Mouse (Mus musculus): ENCODE measurements around the gene Plekho1. TPM values are rescaled to one million over a fixed set of nuclear protein-coding genes. Genes with fewer than 3 reads are reported as not detected.

The Plekho1 gene
- polyA plus RNA-seq, 1 experiment from 2014 or later: 33.2 TPM

DNA sequence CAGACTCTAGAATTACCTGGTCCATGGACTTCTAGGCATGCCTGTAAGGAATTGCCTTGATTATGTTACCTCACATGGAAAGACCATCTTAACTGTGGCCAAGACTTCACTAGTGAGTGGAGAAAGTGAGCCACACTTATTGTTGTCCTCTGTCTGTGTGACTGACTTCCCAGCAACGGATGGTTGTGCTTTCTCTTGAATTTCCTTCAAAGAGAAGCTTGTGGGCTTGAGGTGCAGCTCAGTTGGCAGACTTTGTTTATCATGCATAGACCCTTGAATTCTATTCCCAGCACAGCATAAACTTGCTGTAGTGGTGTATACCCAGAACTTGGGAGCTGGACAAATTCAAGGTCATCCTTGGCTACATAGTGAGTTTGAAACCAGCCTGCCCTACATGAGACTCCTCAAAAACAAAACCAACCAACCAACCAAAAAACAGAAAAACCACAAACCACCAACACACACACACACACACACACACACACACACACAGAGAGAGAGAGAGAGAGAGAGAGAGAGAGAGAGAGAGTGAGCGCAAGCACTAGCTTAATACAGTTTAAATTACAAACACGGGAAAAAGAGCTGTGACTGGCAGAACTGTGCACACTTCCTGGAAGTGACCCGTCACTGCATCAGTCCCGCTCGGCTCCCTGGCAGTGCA lies 36.3 kb upstream of the Plekho1 start:
- no peak overlapping the region for H3K4me3 ChIP-seq (replicated peaks)
- 74% methylated on average over 6 of the region's 6 CpGs for WGBS
- no peak for ATAC-seq (ENCODE audit: insufficient read depth, low FRiP score, low read depth)

GRCm38 (mm10) chr3:96029766-96030165 lies 34.0 kb upstream of the Plekho1 start:
- Histone ChIP-seq H3K9me3 (no peaks in the 10 kb centered on the region), H3K36me3 (no peaks in the 10 kb centered on the region), H3K4me2 (no peak overlapping the region), H3K27ac (no peak overlapping the region), H3K4me3 (replicated peaks) (no peak overlapping the region), H3K4me1 (no peaks in the 10 kb centered on the region; the same call in 1 of the 2 replicates), H3K27me3 (replicated peaks) (no peaks in the 10 kb centered on the region), H3K9ac (no peak overlapping the region)
- 87% methylated on average over 11 of the region's 11 CpGs for WGBS
- no peak for ATAC-seq (ENCODE audit: insufficient read depth, low FRiP score, low read depth)

More for the DNA sequence above, 36.3 kb upstream of the Plekho1 start:
- no peaks in the 10 kb centered on the region for H3K36me3 ChIP-seq
- H3K4me1 ChIP-seq: no peaks in the 10 kb centered on the region; the same call in 1 of the 2 replicates
- H3K27me3 ChIP-seq (replicated peaks): no peaks in the 10 kb centered on the region
- no peak overlapping the region for H3K4me2 ChIP-seq
- H3K9me3 ChIP-seq: no peaks in the 10 kb centered on the region
- no peak overlapping the region for H3K9ac ChIP-seq
- H3K27ac ChIP-seq: no peak overlapping the region

DNA sequence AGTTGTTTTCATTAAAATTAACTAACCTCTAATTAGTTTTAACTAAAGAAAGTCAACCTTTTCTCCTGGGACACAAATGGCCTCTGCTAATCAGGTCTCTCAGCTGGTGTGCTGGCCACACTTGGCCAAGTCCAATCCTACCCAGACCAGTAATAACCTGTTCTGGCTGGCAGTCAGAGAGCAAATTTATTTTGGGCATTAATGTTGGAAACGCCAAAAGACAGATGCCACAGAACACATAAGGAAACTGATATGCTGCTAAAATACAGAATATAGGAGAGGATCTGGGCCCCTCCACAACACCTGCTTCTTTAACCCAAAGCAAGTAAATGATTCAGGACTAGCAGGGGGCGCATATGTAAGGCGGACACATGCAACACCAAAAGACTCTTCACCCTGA lies 33.5 kb upstream of the Plekho1 start:
- 84% methylated on average over 3 of the region's 3 CpGs for WGBS
- H3K4me2 ChIP-seq: no peak overlapping the region
- no peak overlapping the region for H3K9ac ChIP-seq
- no peaks in the 10 kb centered on the region for H3K4me1 ChIP-seq
- no peaks in the 10 kb centered on the region for H3K9me3 ChIP-seq
- ATAC-seq (ENCODE audit: insufficient read depth, low FRiP score, low read depth): no peak
- no peak overlapping the region for H3K4me3 ChIP-seq (replicated peaks)
- H3K36me3 ChIP-seq: no peaks in the 10 kb centered on the region
- H3K27ac ChIP-seq: no peak overlapping the region
- H3K27me3 ChIP-seq (replicated peaks): no peaks in the 10 kb centered on the region

GRCm38 (mm10) chr3:96027875-96028274 lies 32.1 kb upstream of the Plekho1 start:
- Histone ChIP-seq H3K9ac (no peak overlapping the region), H3K27ac (no peak overlapping the region), H3K4me1 (no peaks in the 10 kb centered on the region), H3K9me3 (no peaks in the 10 kb centered on the region), H3K27me3 (replicated peaks) (no peaks in the 10 kb centered on the region), H3K4me2 (no peak overlapping the region), H3K4me3 (replicated peaks) (no peak overlapping the region), H3K36me3 (no peaks in the 10 kb centered on the region)
- WGBS: 79% methylated on average over 1 of the region's 1 CpGs
- ATAC-seq (ENCODE audit: insufficient read depth, low FRiP score, low read depth): no peak

DNA sequence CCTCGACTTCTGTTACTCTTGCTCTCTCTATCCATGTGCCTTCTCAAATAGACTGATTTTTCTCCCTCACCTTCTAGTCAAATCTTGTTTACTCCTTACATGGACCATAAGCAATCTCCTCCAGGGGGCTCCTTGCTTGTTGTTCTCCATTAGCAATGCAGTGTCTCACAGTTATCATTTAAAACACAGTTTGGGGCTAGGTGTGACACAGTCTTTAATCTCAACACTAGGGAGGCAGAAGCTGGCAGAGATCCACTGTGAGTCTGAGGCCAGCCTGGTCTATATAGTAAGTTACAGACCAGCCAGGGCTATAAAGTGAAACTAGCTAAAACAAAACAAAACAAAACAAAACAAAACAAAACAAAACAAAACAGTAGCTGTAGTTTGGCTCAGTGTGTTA lies 31.3 kb upstream of the Plekho1 start:
- Histone ChIP-seq H3K36me3 (no peaks in the 10 kb centered on the region), H3K4me2 (no peak overlapping the region), H3K27ac (no peak overlapping the region), H3K4me3 (replicated peaks) (no peak overlapping the region), H3K9me3 (no peaks in the 10 kb centered on the region), H3K4me1 (no peaks in the 10 kb centered on the region), H3K9ac (no peak overlapping the region), H3K27me3 (replicated peaks) (no peaks in the 10 kb centered on the region)
- no peak for ATAC-seq (ENCODE audit: insufficient read depth, low FRiP score, low read depth)
- 82% methylated on average over 1 of the region's 1 CpGs for WGBS

GRCm38 (mm10) chr3:96021421-96022128 lies 25.8 kb upstream of the Plekho1 start:
- 63% methylated on average over 5 of the region's 5 CpGs for WGBS
- H3K4me3 ChIP-seq (replicated peaks): no peak overlapping the region
- no peak overlapping the region for H3K27ac ChIP-seq
- H3K9ac ChIP-seq: no peak overlapping the region
- no peak overlapping the region for H3K4me2 ChIP-seq
- no peak for ATAC-seq (ENCODE audit: insufficient read depth, low FRiP score, low read depth)
- no peaks in the 10 kb centered on the region for H3K27me3 ChIP-seq (replicated peaks)
- H3K36me3 ChIP-seq: no peaks in the 10 kb centered on the region
- no peaks in the 10 kb centered on the region for H3K4me1 ChIP-seq
- no peaks in the 10 kb centered on the region for H3K9me3 ChIP-seq

- Histone ChIP-seq H3K4me2 (no peak overlapping the region), H3K27ac (no peak overlapping the region), H3K9ac (no peak overlapping the region), H3K36me3 (no peaks in the 10 kb centered on the region), H3K4me1 (no peaks in the 10 kb centered on the region), H3K9me3 (no peaks in the 10 kb centered on the region), H3K27me3 (replicated peaks) (no peaks in the 10 kb centered on the region), H3K4me3 (replicated peaks) (no peak overlapping the region)
- ATAC-seq (ENCODE audit: insufficient read depth, low FRiP score, low read depth): no peak
- 58% methylated on average over 1 of the region's 1 CpGs for WGBS
These were observed 24.9 kb upstream of the Plekho1 start for GRCm38 (mm10) chr3:96020735-96021134.

- H3K4me1 ChIP-seq: no peaks in the 10 kb centered on the region
- H3K4me2 ChIP-seq: no peak overlapping the region
- H3K9me3 ChIP-seq: no peaks in the 10 kb centered on the region
- H3K4me3 ChIP-seq (replicated peaks): no peak overlapping the region
- no peaks in the 10 kb centered on the region for H3K27me3 ChIP-seq (replicated peaks)
- ATAC-seq (ENCODE audit: insufficient read depth, low FRiP score, low read depth): no peak
- H3K9ac ChIP-seq: no peak overlapping the region
- H3K36me3 ChIP-seq: no peaks in the 10 kb centered on the region
- 62% methylated on average over 5 of the region's 5 CpGs for WGBS
- no peak overlapping the region for H3K27ac ChIP-seq
These were observed 21.7 kb upstream of the Plekho1 start for GRCm38 (mm10) chr3:96017461-96017860.

GRCm38 (mm10) chr3:96016257-96016889 lies 20.6 kb upstream of the Plekho1 start:
- ATAC-seq (ENCODE audit: insufficient read depth, low FRiP score, low read depth): no peak
- no peaks in the 10 kb centered on the region for H3K9me3 ChIP-seq
- no peak overlapping the region for H3K4me2 ChIP-seq
- H3K27me3 ChIP-seq (replicated peaks): no peaks in the 10 kb centered on the region
- H3K4me3 ChIP-seq (replicated peaks): no peak overlapping the region
- WGBS: 98% methylated on average over 2 of the region's 2 CpGs
- H3K36me3 ChIP-seq: no peaks in the 10 kb centered on the region
- H3K27ac ChIP-seq: no peak overlapping the region
- H3K4me1 ChIP-seq: no peaks in the 10 kb centered on the region
- no peak overlapping the region for H3K9ac ChIP-seq

GRCm38 (mm10) chr3:96015681-96016080 lies 19.9 kb upstream of the Plekho1 start:
- 71% methylated on average over 2 of the region's 2 CpGs for WGBS
- H3K4me2 ChIP-seq: no peak overlapping the region
- H3K4me1 ChIP-seq: no peaks in the 10 kb centered on the region
- no peaks in the 10 kb centered on the region for H3K27me3 ChIP-seq (replicated peaks)
- no peak overlapping the region for H3K9ac ChIP-seq
- no peak overlapping the region for H3K27ac ChIP-seq
- no peak for ATAC-seq (ENCODE audit: insufficient read depth, low FRiP score, low read depth)
- no peak overlapping the region for H3K4me3 ChIP-seq (replicated peaks)
- no peaks in the 10 kb centered on the region for H3K9me3 ChIP-seq
- H3K36me3 ChIP-seq: no peaks in the 10 kb centered on the region

GRCm38 (mm10) chr3:96012805-96013204 lies 17.0 kb upstream of the Plekho1 start:
- H3K36me3 ChIP-seq: no peaks in the 10 kb centered on the region
- H3K4me3 ChIP-seq (replicated peaks): no peak overlapping the region
- H3K4me2 ChIP-seq: no peak overlapping the region
- no peak overlapping the region for H3K27ac ChIP-seq
- H3K9ac ChIP-seq: no peak overlapping the region
- 70% methylated on average over 5 of the region's 5 CpGs for WGBS
- no peaks in the 10 kb centered on the region for H3K9me3 ChIP-seq
- H3K4me1 ChIP-seq: no peaks in the 10 kb centered on the region
- H3K27me3 ChIP-seq (replicated peaks): no peaks in the 10 kb centered on the region
- no peak for ATAC-seq (ENCODE audit: insufficient read depth, low FRiP score, low read depth)

DNA sequence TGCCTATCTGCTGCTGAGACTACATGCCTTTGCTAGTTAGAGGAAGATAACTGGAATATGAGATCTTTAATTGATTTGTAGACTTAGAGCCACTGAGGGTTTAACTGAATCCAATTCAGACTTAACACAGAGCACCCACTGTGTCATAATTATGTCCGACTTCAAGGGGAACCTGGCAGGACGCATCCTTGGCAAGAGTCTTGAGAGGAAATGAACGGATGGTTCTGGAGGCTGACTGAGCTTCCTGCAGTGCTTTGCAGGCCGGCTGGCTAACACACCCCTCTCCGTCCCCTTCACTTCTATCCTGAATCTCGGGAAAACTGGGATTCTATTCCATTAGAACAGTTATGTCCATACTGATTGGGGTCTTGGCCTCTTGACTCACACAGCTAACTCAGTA lies 12.7 kb upstream of the Plekho1 start:
- no peak overlapping the region for H3K4me3 ChIP-seq (replicated peaks)
- no peaks in the 10 kb centered on the region for H3K4me1 ChIP-seq
- H3K36me3 ChIP-seq: no peaks in the 10 kb centered on the region
- H3K9ac ChIP-seq: no peak overlapping the region
- no peak overlapping the region for H3K4me2 ChIP-seq
- H3K9me3 ChIP-seq: no peaks in the 10 kb centered on the region
- no peak for ATAC-seq (ENCODE audit: insufficient read depth, low FRiP score, low read depth)
- H3K27ac ChIP-seq: no peak overlapping the region
- H3K27me3 ChIP-seq (replicated peaks): no peaks in the 10 kb centered on the region
- WGBS: 74% methylated on average over 6 of the region's 6 CpGs

Data from stomach, embryonic 15.5 days (tissue).